Mouse (Mus musculus): ENCODE results near the gene P3h1.

The P3h1 gene

DNA sequence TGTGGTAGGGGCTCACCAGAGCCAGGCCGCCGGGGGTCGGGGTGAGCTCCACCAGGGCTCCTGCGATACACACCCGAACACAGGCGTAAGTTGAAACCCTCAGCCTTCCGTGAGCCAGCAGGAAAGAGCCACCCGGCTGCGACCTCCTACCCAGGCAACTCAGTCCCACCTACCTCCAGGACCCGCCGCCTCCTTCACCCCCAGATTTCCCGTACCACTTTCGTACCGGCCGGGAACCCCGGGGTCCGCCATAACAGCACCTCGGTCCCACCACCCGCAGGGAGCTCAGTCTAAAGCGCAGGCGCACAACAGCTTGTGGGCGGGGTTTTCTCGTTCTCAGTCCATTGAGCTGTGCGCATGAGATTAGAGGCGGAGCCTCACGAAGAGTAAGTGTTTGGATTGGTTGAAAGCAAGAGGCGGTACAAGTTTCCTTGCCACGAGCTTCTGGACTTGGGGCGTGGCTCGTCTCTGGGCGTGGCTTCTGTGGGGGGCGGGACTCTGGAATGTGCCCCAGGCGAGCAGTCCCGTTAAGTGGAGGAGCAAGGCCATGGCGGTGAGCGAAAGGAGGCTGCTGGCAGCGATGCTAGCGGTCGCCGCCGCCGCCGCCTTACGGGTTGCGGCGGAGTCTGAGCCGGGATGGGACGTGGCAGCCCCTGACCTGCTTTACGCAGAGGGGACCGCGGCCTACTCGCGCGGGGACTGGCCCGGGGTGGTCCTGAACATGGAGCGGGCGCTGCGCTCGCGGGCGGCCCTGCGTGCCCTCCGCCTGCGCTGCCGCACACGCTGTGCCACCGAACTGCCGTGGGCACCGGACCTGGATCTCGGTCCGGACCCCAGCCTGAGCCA is at the start of gene P3h1, which contains the start of gene AU022252:
TSS of gene P3h1 (plus strand) at position 506 of the 846 bp plus-strand sequence.
TSS of gene AU022252 (minus strand) at position 303 of the 846 bp plus-strand sequence.
- peak; percentile 100 for DNase-seq

DNA sequence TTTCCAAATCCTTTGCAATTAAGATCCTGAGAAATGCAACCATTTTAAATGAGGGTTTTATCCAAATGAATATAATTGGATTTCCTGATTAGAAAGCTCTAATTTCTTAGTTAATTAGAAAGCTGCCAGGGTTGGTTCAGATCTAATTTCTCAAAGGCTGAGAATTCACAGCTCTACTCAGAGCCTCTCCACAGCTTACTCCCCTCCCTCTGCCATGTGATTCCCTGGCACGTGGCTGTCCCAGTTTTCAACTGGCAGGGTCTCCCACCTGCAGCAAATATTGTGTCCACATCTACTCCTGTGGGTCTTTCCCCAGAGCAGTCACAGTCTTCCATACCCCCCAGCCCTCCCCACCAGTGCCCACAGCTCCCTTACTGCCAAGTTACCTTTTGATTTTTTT is 49.2 kb upstream of the P3h1 start:
- DNase-seq = no peak

DNA sequence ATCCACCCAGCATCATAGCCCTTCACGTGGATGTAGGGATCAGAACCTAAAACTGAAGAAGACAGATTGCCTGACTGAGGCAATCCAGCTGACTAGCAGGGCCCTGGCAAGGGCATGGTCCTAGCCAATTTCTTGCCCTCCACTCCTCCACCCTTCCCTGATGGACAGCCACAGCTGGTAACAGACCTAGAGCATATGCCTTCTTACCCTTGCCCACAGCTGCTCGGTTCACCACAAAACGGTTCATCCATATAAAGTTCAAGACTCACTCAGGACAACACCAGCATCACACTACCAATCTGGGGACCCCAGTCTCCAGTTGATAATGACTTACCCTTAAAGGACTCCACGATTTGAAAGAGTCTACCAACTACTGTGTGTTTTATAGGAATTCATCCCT is 46.9 kb upstream of the P3h1 start:
- DNase-seq = no peak

DNA sequence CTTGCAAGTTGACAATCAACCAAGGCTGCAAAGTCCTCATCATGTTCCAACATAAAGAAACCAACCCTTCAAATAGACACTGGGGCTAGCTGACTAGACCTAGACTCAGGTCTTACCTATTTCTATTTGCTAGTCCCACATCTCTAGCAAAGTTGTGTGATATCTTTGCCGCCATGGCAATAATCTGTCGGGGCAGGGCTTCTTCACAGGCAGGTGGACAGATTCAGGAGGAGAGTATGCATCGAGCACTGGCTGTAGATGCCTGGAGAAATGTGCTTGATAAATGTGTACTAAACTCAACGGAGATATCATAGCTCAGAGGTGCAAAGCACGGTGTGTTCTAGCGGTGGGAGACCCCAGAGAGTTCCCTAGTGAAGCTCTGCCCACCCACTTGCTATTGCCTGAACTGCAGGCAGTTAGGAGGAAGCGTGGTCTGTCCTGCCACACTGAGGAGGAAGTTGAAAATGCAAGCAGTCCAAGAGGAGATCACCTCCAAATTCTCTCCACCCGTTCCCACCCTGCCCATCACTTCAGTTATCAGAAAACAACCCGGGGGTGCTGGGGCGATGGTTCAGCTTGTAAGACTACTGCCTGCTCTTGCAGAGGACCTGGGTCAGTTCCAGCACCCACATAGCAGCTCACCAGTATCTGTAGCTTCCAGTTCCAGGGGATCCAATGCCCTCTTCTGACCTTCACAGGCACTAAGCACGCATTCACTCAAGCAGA is 44.5 kb upstream of the P3h1 start:
- no peak for DNase-seq

DNA sequence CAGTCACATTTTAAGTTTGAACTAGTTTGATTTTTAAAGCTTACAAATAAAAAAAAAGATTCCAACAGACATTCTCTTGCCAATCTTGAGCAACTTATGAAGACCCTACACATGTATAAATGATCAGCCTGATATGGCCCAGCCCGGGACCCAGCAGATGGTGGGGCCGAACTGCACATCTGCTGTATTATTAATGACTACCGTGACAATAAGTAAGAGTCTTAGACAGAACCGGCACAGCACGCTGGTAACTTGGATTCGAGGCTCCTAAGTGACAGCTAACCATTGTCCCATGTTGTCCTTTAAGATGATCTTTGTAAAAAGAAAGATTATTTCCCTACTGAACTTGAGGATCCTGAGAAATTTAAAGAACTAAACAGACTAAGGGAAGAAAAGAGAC is 43.3 kb upstream of the P3h1 start:
- DNase-seq = no peak

DNA sequence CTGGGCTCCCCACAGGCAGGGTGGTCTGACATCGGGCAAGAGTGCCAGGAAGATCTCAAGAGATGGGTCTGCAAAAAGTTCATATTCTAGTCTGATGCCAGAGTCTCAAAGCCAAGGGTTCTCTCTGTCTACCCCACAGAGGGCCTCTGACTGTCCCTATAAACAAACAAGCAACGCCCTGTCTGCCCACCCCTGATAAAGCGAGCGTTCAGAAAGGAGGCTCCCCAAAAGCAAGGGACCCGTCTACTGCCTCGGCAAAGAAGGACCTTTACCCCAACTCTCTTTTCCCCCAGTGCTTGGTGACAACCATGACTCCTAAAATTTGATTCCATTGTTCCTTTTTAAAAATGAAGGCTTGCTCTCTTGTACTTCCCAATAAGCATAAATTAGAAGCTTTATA is 42.9 kb upstream of the P3h1 start, which contains the start of gene Ermap:
TSS of gene Ermap (minus strand) at position 148 of the 400 bp plus-strand sequence.
- DNase-seq = no peak

DNA sequence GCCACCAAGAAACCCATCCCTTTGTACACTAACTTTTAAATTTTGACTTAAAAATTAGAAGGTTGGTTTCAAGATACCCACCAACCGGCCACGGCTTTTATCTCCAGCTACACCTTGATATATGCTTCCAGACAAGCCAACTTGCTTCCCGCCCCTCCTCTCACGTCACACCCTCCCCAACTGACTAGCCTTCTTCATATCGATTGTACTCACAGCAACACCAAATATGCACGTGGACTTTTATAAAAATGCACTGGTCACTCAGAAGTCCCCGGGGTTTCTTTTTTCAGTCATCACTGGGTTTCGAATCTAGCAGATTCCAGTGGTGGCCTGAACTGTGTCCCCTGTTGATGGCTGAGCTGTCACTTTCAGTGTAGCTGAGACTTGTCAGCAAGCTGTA is 42.1 kb upstream of the P3h1 start:
- no peak for DNase-seq

DNA sequence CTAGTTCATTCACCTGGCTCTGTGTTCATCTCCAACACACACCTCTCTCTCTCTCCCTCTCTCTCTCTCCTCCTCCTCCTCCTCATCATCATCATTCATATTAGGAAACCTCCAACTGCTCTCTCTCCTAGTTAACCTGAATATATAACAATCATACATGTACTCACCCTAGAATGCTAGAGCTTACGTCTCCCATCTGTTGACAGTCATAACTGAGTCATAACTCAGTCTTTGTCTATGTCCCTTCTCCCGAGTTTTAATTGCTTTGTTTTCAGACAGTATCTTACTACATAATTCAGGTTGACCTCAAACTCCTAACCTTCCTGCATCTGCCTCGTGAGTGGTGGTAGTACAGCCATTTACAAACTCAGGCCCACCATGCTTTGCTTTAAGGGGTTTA is 41.4 kb upstream of the P3h1 start:
- DNase-seq = no peak

DNA sequence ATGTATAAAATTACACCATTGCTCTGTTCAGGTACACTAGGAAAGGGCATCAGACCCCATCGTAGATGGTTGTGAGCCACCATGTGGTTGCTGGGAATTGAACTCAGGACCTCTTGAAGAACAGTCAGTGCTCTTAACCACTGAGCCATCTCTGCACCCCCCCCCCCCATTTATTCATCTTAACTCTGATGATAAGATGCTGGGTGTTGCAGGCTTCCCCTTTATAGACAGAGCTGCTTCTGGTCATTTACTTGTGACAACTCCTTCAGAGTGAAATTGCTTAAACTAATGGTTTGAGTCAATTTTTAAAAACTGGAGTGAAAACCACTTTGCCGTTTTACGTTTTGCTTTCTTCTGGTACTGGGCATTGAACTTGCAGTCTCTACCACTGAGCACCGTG is 40.0 kb upstream of the P3h1 start:
- no peak for DNase-seq

DNA sequence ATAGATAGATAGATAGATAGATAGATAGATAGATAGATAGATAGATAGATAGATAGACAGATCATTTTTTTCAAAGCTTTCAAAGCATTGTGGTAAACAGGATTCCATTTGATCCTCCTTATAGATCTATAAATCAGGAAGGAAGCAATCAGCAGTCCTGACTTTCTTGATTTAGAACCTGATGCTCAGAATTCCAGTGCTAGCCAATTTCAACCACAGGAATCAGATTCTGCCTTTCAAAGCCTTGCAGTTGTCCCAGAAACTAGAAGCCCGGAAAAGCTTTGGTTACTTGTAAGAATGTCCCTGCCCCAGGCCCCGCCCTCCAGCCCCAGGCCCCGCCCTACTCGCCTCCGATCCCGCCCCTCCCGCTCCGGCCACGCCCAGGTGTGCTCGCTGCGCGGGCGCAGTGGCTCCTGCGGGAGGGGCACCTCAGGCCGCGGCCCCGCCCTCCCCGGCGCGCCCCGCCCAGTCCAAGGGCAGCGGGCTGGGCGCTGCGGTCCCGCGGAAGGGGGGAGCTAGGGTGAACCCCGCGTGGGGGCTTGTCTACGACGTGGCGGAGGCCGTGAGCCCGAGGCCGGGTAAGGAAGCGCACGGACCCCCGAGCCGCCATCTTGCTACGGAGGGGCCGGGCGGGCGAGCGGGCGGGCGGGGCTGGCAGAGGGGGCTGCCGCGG is 37.7 kb upstream of the P3h1 start, which contains the start of gene Svbp:
TSS of gene Svbp (plus strand) at position 398 of the 673 bp plus-strand sequence.
- DNase-seq = peak; percentile 94

DNA sequence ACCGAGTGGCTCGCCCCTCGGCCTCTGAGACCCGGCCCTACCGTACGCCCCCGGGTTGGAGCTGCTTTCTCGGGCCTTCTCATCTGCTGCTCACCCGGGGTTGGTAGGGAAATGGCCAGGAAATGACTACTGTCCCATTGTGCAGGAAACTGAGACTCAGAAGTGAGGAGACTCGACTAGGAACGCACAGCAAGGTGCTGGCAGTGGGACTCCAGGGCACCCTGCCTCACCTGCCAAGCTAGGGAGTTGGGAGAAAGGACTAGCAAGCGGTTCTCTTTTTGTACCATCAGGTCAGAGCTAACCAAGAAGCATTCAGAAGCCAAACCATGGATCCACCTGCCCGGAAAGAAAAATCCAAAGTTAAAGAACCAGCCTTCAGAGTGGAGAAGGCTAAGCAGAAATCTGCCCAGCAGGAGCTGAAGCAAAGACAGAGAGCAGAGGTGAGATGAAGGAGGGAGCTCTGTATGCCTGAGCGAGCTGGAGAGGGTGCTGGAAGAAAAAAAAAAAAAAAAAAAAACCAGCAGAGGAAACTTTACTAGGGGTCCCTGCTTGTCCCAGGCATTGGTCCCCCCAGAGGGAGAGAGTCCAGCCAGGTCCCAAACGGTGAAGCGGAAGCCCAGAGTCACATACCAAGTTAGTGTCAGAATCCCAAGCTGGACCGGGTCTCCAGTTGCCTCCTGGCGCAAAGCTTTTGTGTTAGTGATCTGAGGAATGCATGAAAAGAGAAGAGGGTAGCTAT is 37.0 kb upstream of the P3h1 start:
- DNase-seq = no peak

DNA sequence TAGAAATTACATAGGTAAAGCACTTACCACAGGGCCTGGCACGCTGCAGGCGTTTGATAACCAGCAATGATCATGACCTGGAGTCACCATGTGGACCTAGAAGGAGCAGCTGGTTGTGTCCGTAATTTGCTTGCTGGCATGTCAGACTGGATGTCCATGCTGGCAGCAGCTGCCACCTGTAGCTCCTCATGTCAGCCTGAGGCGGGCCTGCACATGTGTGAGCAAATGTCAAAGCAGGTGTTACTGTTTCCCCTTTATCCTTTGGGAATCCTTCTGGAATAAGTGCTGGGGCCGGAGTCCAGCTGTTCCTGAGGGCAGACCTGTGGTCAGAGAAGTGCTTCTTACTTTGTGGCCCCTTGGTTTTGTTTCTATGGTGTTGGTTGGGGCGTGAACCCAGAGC is 34.6 kb upstream of the P3h1 start:
- no peak for DNase-seq

DNA sequence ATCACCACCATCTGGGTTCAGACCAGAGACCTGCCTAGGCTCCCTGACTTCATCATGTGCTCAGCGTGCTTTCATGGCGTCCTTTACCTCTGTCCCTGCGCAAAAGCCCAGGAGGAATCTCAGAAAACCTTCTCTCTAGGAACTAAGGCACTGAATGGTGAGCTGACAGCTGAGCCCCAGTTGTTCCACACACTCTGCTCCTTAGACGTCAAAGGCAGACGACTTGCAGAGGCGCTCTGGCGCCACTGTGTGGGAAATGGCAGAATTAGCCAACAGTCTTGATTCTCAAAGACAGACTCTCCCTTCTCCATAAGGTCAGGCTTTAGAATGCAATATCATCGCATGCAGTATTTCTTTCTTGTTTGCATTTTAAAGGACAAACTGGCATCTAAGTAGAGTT is 28.0 kb upstream of the P3h1 start:
- peak; percentile 75 for DNase-seq

DNA sequence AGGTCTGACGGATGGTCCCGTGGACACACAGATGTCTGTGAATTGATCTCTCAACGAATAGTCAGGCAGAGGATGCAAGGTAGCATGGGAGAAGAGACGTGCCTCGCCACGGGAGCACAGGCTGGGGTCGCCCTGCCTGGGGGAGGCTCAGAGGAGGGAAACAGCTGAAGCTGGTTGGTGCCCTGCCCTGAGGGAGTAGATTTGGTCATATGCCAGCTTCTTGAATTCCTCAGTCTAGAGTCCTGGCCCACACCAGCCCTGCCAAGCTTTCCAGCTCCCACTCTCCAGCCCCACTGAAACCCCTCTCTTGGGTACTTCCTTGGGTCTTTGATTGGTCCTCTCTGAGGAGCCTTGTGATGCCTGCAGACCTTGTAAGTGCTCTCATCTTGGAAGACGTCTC is 16.0 kb upstream of the P3h1 start:
- DNase-seq = peak; percentile 11

DNA sequence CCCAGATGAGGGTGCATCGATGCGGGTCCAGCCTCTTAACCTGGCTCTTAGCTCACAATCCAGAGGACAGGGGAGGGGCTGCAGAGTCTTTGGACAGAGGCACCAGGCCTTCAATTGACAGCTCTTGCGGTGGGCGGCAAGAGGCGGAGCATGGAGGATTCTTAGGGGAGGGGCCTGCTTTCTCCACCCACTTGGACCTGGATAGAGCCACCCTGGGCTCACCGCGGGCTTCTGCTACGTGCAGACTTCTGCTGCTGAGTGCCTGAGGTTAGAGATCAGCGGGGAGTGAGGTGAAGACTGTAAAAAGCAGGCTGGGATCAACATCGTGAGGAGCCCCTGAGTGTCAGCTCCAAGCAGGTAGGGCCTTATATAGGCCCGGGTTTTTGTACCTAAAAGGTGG is 14.5 kb upstream of the P3h1 start, which contains the start of gene Tmem269:
TSS of gene Tmem269 (minus strand) at position 49 of the 400 bp plus-strand sequence.
- no peak for DNase-seq

DNA sequence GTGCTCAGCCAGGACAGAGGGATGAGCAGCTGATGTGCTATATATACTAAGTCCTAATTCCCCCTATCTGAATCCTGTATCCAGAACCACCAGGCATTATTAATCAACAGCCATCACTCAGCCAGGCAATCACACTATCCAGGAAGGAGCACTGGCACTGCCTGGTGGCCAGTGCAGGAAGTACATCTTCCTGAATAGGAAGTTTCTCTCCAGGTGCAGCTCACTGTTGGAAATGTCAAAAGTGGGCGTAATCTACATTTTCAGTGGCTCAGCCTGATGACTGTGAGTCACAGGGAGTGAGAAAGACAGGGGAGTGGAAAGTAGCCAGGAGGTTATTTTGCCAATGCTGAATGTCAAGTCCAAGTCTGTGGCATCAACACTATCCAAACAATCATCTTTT is 9.0 kb upstream of the P3h1 start:
- peak; percentile 42 for DNase-seq

DNA sequence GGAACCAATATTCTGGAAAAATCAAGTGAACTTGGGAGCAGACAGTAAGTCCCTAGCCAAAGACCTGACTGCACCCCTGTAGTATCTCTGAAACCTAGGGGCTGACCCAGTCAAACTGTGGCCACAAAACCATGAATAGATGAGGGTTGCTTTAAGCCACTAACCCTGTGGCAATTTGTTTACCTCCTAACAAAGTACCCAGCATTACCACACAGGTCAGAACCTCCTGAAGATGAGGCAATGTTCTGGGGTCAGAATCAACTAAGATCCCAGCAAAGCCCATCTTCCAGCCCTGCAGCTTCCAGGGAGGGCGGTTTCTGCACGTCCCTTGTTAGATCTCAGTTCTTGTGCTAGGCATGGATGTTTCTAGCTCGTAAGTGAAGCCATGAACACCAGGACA is 8.2 kb upstream of the P3h1 start:
- DNase-seq = no peak

DNA sequence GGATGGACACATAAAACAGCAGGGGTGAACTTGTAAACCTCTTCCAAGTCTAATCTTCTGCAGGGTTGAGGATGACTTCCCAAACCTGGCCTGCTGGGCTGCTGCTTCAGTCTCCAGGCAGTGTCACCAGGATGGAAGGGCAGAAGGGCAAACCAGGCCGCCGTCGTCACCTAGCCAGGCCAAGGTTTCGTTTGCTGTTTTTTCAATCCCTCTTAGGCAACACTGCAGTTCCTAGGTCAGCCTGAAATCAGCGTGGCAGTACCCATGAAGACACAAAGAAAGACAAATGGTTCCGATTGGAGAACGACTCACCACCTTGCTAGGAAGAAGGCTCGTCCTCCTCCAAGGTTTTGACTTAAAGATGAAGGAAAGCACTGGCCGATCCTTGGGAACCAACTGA is 7.0 kb upstream of the P3h1 start:
- no peak for DNase-seq

DNA sequence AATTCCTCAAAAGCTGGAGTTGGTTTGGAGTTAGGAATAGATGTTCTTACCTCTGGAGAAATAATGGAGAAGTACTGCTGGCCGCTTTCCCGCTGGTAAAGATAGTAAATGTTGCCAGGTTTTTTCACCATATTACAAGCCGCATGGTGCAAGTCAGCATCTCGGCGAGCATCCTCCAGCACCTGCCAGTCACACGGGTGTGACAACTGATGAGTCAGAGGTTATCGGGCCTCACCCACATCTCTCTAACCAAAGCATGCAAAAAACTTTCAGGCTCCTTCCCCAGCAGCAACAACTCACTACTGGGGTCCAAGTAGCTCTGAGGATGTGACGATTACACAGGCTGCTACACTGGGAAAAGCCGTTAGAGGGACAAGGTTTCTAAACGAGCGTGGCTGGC is 6.0 kb upstream of the P3h1 start:
- DNase-seq = no peak

DNA sequence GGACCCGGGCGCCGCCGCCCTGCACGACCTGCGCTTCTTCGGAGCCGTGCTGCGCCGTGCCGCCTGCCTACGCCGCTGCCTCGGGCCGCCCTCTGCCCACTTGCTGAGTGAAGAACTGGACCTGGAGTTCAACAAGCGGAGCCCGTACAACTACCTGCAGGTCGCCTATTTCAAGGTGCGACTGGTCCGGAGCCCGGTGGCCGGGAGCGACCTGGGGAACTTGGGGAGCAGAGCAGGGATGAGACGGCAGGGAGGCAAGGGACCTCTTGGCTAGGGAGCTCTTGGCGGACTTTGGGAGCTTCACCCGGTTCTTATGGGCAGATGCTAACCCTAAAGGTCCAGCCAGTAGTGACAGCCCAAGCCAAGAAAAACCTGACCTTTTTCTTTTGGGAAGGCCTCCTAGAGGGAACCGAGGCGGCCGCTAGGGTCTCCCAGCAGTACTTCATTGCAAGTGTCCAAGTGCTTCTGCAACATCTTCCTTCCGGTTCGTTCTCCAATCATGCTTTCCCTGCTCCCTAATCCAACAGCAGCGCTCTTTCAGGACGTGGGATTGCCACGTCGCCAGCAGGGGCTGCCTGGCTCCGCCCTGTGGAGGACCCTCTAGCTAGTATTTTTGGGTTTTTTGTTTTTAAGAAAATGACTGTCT is 664 bp downstream of the P3h1 start:
- DNase-seq = peak; percentile 60

DNA sequence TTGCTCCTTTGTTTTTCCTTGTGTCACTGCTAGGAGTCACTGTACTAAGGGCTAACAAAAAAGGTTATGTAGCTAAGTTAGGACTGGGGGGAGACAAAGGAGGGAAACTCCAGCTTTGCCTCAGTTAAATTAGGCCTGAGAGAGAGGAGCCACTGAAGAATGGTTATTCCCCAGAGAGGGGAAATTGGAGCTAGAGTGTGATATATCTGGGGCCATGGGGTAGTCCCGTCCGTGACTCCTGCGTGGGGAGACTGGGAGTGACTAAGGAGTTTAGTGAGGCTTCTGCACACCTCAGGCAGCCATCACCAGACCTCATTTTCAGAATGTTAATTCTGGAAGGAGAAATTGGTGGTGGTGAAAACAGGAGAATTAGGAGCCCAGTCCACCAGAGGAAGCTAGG is 1.6 kb downstream of the P3h1 start:
- no peak for DNase-seq

DNA sequence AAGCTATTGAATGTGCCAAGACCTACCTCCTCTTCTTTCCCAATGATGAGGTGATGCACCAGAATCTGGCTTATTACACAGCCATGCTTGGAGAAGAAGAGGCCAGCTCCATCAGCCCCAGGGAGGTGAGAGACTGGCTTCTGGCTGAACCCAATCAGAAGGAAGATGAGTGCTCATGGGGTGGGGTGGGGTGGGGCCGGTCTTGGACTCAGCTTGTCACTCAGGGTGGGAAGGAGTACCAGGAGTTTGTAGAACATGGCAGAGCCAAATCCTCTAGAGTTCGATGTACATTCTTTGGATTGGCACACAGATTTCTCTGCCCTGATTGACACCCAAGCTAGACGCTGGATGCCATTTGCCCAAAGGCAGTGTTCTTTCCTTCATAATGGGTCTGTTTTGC is 5.9 kb downstream of the P3h1 start:
- DNase-seq = no peak
